Mouse (Mus musculus) testis, adult 2 months (tissue): ENCODE measurements around the gene Ltbp4.

ENCODE experiments used
- CTCF ChIP-seq: fragments of 200-500 bp; IDR thresholded peaks from 2 replicates; pipeline ENCODE4 v1.5.1; 2012; ENCODE audit warnings: low read depth, mild to moderate bottlenecking, inconsistent platforms, low read length, moderate library complexity; ENCODE audit not compliant: control insufficient read depth, insufficient read depth, insufficient replicate concordance
- POLR2A ChIP-seq: fragments of 200-500 bp; IDR thresholded peaks from 2 replicates; pipeline ENCODE4 v1.6.1; 2012; ENCODE audit warnings: low read depth, mild to moderate bottlenecking, inconsistent platforms, low read length, moderate library complexity; ENCODE audit not compliant: control insufficient read depth

DNA sequence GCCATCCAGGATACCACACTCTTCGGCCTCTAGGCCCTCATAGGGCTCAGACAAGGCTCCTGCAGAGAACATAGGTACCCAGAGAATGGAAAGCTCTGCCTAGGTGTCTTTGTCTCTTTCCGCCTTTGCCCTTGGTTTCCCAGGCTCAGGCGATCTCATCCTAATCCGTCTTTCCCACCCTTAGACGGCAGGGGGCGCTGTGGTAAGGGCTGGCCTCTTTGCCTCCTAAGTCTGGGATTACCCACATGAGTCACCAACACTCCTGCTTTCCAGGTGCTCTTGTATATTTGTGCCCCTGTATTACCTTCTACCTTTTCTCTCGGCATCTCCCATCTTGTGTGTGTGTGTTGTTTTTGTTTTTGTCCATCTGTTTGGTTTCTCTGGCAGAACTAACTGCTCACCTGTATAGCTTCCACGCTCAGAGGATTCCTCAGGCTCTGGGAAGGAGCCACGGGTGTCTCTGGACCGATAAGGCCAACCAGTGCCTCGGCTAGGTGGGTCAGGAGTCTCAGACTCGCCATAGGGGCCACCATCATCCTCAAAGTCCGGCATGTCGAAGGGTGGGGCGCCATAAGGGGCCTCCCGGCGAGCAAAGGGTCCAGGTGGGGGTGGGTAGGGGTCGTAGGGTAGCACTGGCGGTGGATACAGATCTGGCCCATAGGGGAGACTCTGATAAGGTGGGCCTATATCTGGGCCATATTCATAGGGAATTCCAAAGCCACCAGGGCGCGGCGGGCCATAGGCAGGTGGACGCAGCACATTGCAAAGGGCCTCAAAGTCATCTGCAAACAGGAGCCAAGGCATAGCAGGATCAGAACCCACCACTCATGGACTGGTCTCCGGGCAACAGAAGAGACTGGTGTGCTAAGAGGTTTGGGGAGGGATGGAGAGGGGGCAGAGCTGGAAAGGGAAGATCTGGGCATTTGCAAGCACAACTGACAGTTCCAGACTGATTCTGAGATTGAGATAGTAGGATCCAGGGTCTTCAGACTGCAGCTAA lies 31.0 kb downstream of the Ltbp4 start:
- TF ChIP-seq CTCF, result peak; percentile 96
- TF ChIP-seq POLR2A, result no peak
